Mouse (Mus musculus) spleen, adult 18-20 months (tissue): ENCODE measurements around the gene Rapgef6.
"Not testable (repeated sequence)": the region's sequence is repeated elsewhere in the genome, so short reads cannot be mapped to it uniquely, and the experiment has no call there.

Source experiments
- DNase-seq, 2 experiments: peaks; one replicate each; pipeline ENCODE4 v3.0.0; 2022; ENCODE audit warnings: mixed read lengths in 2 of 2

The Rapgef6 gene

DNA sequence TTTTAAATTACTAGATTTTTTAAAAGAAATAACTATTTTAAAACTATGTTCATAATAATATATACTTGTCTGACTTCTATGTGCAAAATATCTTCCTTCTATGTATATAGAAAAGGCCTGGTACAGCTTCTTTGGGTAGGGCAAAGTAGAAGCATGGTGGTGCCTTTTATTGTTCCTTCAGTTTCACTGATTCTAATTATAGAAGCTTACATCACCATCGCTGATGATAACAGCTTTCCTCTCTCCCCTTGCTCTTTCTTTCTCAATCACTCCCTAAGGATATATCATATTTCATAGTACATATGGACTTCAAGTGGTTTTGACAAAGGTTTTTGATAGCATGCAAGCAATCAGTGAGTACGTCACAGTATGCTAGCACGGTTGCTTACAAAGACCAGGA is 69.9 kb downstream of the Rapgef6 start:
- no peak for DNase-seq

DNA sequence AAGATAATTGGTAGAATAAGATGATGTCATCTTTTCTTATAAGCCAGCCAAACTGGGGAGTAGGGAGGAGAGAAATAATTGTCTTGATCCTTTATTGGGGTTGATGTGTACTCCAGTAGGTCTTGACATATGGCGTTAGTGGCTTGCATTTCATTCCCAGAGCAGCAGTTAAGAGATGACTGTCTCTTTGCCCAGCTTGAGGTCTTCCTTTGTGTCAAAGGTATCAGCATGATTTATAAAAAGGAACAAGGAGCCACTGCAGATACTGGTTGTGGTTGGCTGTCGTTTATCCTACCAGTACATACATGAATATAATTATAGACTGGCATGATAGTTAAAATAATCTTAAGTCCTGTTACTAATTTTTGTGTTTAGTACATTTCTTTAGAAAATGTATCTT is 71.4 kb downstream of the Rapgef6 start:
- DNase-seq, result no peak

- DNase-seq, result no peak
These were observed 72.4 kb downstream of the Rapgef6 start for GRCm38 (mm10) chr11:54595053-54595452.

DNA sequence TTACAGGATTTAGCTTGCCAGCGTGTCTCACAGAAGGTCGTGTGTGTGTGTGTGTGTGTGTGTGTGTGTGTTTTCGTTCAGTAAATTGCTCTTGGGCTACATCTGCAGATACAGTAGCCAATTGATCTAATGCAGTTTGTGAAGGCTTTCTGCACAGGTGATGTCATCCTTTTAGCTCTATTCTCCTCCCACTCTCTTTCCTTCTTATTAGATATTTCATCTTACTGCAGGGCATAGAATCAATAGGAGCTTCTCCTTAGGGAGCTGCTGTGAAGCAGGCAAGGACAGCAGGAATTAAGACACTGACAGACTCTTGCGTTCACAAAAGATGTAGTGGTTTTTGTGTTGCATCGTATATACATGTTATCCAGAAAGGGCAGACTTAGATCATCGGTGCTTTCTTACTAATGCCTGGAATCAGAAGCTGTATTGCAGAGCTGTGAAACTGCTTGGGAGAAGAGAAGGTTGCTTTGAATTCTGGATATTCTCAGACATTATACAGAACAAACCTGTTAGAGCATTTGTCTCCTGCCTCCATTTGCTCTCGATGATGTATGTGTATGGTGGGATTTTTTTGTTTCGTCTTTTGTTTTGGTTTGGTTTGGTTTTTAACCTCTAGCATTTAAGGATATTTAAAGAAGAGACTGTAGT is 73.4 kb downstream of the Rapgef6 start:
- no peak for DNase-seq

DNA sequence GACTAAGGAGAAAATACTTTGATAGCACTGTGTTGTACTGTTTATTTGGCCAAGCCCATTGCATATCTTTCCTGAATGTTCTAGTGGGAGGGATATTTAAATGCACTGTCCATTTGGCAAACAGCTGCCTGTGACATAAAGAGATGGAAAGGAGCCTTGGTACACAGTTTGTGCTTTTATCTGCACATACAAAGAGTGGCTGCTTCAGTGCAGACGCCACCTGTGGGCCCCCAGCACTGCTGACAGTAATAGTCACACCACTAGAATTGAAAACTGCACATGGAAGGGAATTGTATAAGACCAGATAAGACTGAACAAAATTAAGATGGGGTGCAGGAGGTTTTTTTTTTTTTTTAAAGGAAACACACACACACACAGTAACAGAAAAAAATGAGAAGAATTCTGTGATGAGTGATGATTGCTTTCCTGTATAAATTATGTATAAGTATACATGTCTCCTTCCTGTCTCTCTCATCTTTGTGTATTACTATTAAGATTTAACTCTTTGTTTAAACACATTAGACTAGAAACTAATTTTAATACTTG is 75.3 kb downstream of the Rapgef6 start:
- DNase-seq, result no peak

GRCm38 (mm10) chr11:54601121-54601520 is 78.5 kb downstream of the Rapgef6 start:
- no peak for DNase-seq

GRCm38 (mm10) chr11:54602764-54603163 is 80.1 kb downstream of the Rapgef6 start:
- not testable (repeated sequence) for DNase-seq

DNA sequence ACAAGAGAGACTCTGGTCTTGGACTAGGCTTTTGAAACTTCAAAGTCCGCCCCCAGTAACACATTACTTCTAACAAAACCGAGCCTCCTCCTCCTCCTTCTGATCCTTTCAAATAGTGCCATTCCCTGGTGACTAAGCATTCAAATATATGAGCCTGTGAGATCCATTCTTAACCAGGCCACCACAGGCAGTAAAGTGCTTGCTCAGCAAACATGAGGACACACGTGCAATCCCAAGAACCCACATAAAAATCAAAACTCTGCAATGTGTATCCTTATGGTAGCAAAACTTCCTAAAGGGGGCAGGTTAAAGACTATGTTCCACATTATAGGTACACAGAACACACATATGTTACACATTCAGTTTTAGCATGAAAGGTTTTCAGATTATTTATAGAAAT is 81.8 kb downstream of the Rapgef6 start:
- DNase-seq, result no peak

DNA sequence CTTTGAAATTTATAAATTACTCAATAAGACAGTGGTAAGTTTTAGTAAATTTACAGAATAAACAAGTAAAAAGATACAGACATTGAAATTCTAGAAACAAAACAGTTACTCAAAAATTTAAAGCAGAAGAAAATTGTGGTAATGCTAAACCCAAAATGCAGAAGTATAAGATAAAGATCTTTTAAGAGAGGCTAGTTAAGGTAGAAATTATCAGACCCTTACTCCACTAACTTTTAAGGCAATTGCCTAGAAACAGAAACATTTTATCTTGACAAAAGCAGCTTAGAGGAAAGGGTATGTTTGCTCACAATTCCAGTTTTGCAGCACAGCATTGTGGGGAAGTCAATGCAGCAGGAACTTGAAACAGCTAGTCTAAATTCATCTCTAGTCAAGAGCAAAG is 91.0 kb downstream of the Rapgef6 start:
- no peak for DNase-seq

GRCm38 (mm10) chr11:54614560-54614959 is 91.9 kb downstream of the Rapgef6 start:
- DNase-seq, result no peak

GRCm38 (mm10) chr11:54618841-54619240 is 96.2 kb downstream of the Rapgef6 start:
- DNase-seq, result no peak

GRCm38 (mm10) chr11:54621725-54622124 is 99.1 kb downstream of the Rapgef6 start:
- DNase-seq, result no peak

DNA sequence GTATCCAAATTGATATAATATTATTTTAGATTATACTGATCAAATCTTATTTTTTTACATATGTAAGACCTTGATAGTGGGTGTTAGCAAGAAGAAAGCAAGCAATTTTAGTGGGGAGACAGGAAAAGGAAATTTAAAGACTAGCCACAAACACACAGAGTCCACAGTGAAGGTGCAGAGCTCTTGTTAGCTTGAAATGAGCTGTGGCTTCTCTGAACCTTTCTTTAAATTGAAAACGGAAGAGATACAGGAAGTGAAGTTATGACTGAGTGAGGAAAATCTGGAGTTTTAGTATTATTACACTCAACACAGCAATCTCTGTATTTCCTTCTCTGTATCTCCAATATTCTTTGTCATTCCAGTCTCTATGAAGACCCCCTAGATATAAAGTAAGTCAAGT is 104.3 kb downstream of the Rapgef6 start:
- DNase-seq, result no peak

DNA sequence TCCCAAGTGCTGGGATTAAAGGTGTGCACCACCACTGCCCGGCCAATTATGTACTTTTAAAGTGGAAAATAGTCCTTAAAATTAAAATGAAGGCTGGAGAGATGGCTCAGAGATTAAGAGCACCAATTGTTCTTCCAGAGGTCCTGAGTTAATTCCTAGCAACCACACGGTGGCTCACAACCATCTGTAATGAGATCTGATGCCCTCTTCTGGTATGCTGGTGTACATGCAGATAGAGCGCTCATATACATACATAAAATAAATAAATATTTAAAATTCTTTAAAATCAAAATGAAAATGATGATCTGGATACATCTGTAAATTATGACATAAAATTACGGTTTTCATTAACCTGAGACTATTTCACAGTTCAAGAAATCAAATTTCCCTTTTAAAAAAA is 123.8 kb downstream of the Rapgef6 start:
- DNase-seq, result no peak

GRCm38 (mm10) chr11:54648573-54648972 is 125.9 kb downstream of the Rapgef6 start:
- no peak for DNase-seq

DNA sequence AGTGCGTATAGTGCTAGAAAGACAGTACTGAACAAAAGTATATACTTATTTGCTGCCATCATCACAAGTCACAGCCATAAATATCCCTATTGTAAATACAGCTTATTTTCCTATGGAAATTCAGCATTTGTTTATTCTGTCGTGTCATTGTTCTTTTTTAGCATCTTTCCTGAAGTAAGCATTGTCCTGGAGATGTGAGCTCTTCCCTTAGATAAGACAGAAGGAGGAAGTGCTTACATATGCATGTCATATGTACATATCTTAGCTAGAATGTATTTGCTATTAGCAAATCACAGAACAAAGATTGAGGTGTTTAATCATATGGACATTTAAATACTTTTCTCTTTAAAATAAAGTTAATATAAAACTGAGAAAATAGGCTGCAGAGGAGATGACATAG is 132.8 kb downstream of the Rapgef6 start:
- no peak for DNase-seq

DNA sequence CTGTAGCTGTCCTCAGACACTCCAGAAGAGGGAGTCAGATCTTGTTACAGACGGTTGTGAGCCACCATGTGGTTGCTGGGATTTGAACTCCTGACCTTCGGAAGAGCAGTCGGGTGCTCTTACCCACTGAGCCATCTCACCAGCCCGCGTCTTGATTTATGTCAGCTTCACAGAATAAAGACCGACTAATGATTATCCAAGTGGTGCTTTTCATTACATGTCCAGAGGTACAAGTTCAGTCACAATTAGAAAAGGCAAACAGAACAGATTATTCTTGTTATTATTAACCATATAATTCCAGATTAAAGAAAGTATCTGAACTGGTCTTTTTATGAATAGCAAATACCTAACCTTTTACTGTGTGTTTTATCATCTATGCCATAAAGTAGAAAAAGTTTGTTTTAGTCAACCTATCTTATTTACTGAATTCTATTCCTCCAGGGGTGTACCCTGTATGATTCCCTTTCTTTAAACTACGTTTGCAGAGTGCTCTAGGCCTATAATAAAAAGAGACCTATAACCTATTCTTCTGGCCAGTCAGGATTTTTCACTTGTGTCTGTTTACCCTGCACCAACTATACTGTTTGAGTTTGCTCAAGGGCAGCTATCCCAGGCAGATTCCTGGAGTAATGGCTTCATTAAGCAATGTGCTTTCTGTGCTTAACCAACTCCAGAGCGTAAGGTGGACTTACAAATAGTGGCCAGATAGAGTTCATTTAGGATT is 151.1 kb downstream of the Rapgef6 start:
- DNase-seq, result no peak

DNA sequence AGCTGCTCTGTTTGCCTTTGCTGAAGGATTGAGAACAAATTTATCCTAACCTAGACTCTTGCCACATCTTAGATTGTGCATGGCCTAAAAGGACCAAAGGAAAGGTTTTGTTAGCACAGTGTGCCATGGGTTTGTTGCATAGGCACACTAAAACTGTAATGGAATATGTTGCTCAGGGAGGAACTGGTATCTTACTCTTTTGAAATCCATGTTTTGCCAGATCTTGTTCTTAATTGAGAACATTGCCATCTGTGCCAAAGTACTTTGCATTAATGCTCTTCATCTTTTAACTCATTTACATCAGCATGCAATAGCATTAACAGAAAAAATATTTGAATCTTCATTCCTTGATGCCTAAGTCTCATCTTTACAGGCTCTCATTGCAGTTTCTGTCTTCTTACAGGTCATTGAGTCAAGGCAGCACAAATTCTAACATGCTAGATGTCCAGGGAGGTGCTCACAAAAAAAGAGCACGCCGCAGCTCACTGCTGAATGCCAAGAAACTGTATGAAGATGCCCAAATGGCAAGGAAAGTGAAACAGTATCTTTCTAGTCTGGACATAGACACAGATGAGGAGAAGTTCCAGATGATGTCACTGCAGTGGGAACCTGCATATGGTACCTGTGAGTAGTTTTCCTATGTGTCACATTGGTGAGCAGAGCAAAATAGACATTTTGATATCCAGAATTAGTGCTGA is 153.3 kb downstream of the Rapgef6 start:
- no peak for DNase-seq

DNA sequence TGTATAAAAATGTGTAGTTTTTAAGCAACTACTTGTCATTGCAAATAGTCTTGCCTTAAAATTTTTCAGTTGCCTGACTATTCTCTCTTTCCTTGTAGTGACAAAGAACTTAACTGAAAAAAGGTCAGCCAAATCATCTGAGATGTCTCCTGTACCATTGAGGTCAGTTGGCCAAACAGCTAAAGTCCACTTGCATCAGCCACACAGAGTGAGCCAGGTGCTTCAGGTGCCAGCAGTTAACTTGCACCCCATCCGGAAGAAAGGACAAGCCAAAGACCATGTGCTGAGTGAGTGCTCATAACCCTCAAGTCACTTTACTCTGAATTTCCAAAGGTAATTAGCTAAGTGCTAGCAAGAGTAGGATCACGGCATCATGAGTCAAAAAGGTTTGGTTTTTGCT is 156.5 kb downstream of the Rapgef6 start:
- no peak for DNase-seq

GRCm38 (mm10) chr11:54684831-54685230 is 162.2 kb downstream of the Rapgef6 start:
- no peak for DNase-seq

DNA sequence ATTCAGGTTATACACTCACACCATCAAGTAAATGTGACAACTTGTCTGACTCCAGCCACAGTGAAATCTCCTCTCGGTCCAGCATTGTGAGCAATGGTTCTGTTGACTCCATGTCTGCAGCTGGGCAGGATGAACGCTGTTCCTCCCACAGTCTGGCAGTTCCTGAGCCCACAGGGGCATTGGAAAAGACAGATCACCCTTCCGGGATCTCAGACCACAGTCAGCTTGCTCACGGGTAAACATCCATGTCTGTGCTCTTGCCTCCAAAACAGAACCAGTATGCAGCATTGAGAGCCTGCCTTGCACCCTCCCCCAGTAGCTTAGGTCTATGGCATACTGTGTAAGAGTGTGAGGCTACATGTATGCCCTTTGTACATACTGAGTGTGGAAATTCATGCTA is 167.5 kb downstream of the Rapgef6 start:
- DNase-seq, result no peak

DNA sequence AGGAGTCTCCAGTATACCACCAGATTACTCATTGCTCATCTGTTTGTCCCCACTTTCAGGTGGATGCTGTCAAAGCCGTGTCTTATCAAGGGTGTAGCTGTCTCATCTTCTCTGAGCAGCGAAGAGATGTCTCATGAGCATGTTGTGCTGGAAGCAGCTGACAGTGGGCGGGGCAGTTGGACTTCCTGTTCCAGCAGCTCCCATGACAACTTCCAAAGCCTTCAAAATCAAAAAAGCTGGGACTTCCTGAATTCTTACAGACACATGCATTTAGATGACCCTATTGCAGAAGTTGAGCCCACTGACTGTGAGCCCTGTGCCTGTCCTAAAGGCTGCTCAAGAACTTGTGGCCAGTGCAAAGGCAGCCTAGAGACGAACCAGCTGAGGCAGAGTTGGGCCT is 168.5 kb downstream of the Rapgef6 start:
- no peak for DNase-seq

GRCm38 (mm10) chr11:54693696-54694095 is 171.0 kb downstream of the Rapgef6 start:
- DNase-seq, result no peak

GRCm38 (mm10) chr11:54694291-54694690 is 171.6 kb downstream of the Rapgef6 start:
- DNase-seq, result no peak
